ENCODE assay signal across 8 mouse cellular contexts in genomic region chr11:96284041-96284749, GRCm38 (mm10). TPM values are rescaled to one million over a fixed set of nuclear protein-coding genes. Genes with fewer than 3 reads are reported as not detected.
A peak's percentile ranks its signal among the peaks of the same experiment; 100 is the strongest.
DNase-seq lines count a peak whose midpoint lies in the region; ATAC-seq and TF ChIP-seq lines count a peak whose summit lies in the region.

No protein-coding gene starts in this region.

- under 1% methylated on average over 42 of the region's 49 CpGs for WGBS in forebrain, embryonic 16.5 days
- WGBS in midbrain, embryonic 15.5 days, result under 1% methylated on average over 49 of the region's 49 CpGs
- WGBS in cerebellum, adult 2 months, result 2% methylated on average over 49 of the region's 49 CpGs

- peak overlapping the region; percentile 26 for H3K4me3 ChIP-seq in forebrain, embryonic 16.5 days (replicated peaks; ENCODE audit: low read length)
- H3K4me3 ChIP-seq in midbrain, embryonic 15.5 days, result 0 out of 2 replicates have a peak overlapping the region, but pooled peaks have one; percentile 14
- no peak overlapping the region for H3K4me3 ChIP-seq in cerebellum, adult 2 months (replicated peaks; ENCODE audit: insufficient read depth, low read depth, low read length)

- no peak overlapping the region for H3K9ac ChIP-seq in forebrain, embryonic 16.5 days (replicated peaks; ENCODE audit: low read depth, low read length)
- H3K9ac ChIP-seq in midbrain, embryonic 15.5 days, result no peak overlapping the region

- H3K4me2 ChIP-seq in forebrain, embryonic 16.5 days (ENCODE audit: low read length), result peak overlapping the region; percentile 42
- H3K4me2 ChIP-seq in midbrain, embryonic 15.5 days, result peak overlapping the region; percentile 42

- H3K9me3 ChIP-seq in forebrain, embryonic 16.5 days (ENCODE audit: control insufficient read depth, low read length), result no peaks in the 10 kb centered on the region
- H3K9me3 ChIP-seq in midbrain, embryonic 15.5 days, result no peaks in the 10 kb centered on the region

- H3K27ac ChIP-seq in forebrain, embryonic 16.5 days (ENCODE audit: low read length), result no peak overlapping the region
- no peak overlapping the region for H3K27ac ChIP-seq in midbrain, embryonic 15.5 days
- no peak overlapping the region for H3K27ac ChIP-seq in cerebellum, adult 2 months (ENCODE audit: insufficient read depth, low read length)

- no peak for ATAC-seq in forebrain, embryonic 16.5 days
- ATAC-seq in midbrain, embryonic 15.5 days (replicated peaks), result no peak

- H3K36me3 ChIP-seq in forebrain, embryonic 16.5 days (ENCODE audit: control insufficient read depth, insufficient read depth), result no peaks in the 10 kb centered on the region
- no peaks in the 10 kb centered on the region for H3K36me3 ChIP-seq in midbrain, embryonic 15.5 days (replicated peaks)

- TF ChIP-seq POLR2A in cerebellum, adult 2 months (IDR thresholded peaks at IDR 0.05; ENCODE audit: borderline replicate concordance, insufficient read depth, low read length), result no peak

- peak; percentile 78 for DNase-seq in adrenal gland, adult 2 months
- DNase-seq in adrenal gland, adult 8-10 months, result no peak
- peak; percentile 64 for DNase-seq in CD4-positive, CD25-positive, alpha-beta regulatory T cell, adult 2 months (ENCODE audit: low read depth, low spot score)
- DNase-seq in kidney, postnatal 14 days, result peak; percentile 75
- DNase-seq in cerebellum, adult 2 months, result no peak
- no peak for DNase-seq in layer of hippocampus, adult 9-10 months (ENCODE audit: low spot score)

- TF ChIP-seq CTCF in cerebellum, adult 2 months (IDR thresholded peaks at IDR 0.05; ENCODE audit: borderline replicate concordance, insufficient read depth, low read depth, low read length), result no peak

- peaks cover 84% of the 10 kb centered on the region for H3K27me3 ChIP-seq in forebrain, embryonic 16.5 days (replicated peaks; ENCODE audit: control insufficient read depth, insufficient read depth, low read length)
- H3K27me3 ChIP-seq in midbrain, embryonic 15.5 days (replicated peaks), result peaks cover 93% of the 10 kb centered on the region
- peaks cover 29% of the 10 kb centered on the region; the same call in 1 of the 2 replicates for H3K27me3 ChIP-seq in cerebellum, adult 2 months (ENCODE audit: control insufficient read depth, insufficient read depth, low read length)

- H3K4me1 ChIP-seq in forebrain, embryonic 16.5 days (replicated peaks; ENCODE audit: control insufficient read depth, insufficient read depth, low read length), result peaks cover 4% of the 10 kb centered on the region; the same call in 1 of the 2 replicates
- H3K4me1 ChIP-seq in midbrain, embryonic 15.5 days, result peaks cover 6% of the 10 kb centered on the region; the same call in 1 of the 2 replicates
- no peaks in the 10 kb centered on the region for H3K4me1 ChIP-seq in cerebellum, adult 2 months (ENCODE audit: control insufficient read depth, insufficient read depth, low read length)

RNA-seq across cellular contexts. Expression of gene Hoxb7, which starts 2.2 kb away (rescaled TPM):
- 10 to 100 TPM; 46.4 to 46.7 TPM for total RNA-seq in adrenal gland, adult 2 months (2021)
- 48.8 and 55.9 TPM in 2 replicates for polyA plus RNA-seq in adrenal gland, adult 2 months (2012; rRNA removed)
- 10 to 100 TPM; 44.6 to 62.9 (median 53.0) TPM for total RNA-seq in adrenal gland, adult 8-10 months (2022)
- not detected in 2 replicates for polyA plus RNA-seq in forebrain, embryonic 16.5 days (2015; fragmentation: Nextera tagmentation; extraction: Ambion mirVana)
- polyA plus RNA-seq in midbrain, embryonic 15.5 days (2015; fragmentation: Nextera tagmentation; extraction: Ambion mirVana), result not detected in 2 replicates
- 0.11 TPM in 1 of 2 replicates, not detected in the other for polyA plus RNA-seq in cerebellum, adult 2 months (2012; rRNA removed)

RNA-seq across cellular contexts. Expression of gene Hoxb8, which starts 2.5 kb away (rescaled TPM):
- 10 to 100 TPM; 67.3 to 93.9 TPM for total RNA-seq in adrenal gland, adult 2 months (2021)
- polyA plus RNA-seq in adrenal gland, adult 2 months (2012; rRNA removed), result 357 and 428 TPM in 2 replicates
- 10 to 100 TPM; 50.4 to 99.8 (median 83.6) TPM for total RNA-seq in adrenal gland, adult 8-10 months (2022)
- not detected in 2 replicates for polyA plus RNA-seq in forebrain, embryonic 16.5 days (2015; fragmentation: Nextera tagmentation; extraction: Ambion mirVana)
- not detected in 2 replicates for polyA plus RNA-seq in midbrain, embryonic 15.5 days (2015; fragmentation: Nextera tagmentation; extraction: Ambion mirVana)
- polyA plus RNA-seq in cerebellum, adult 2 months (2012; rRNA removed), result 0.11 and 1.0 TPM in 2 replicates

RNA-seq across cellular contexts. Expression of gene Hoxb6, which starts 8.1 kb away (rescaled TPM):
- total RNA-seq in adrenal gland, adult 2 months (2021), result 10 to 100 TPM; 33.0 to 72.2 TPM
- 201 and 210 TPM in 2 replicates for polyA plus RNA-seq in adrenal gland, adult 2 months (2012; rRNA removed)
- total RNA-seq in adrenal gland, adult 8-10 months (2022), result 10 to 100 TPM; 56.4 to 77.8 (median 59.5) TPM
- polyA plus RNA-seq in forebrain, embryonic 16.5 days (2015; fragmentation: Nextera tagmentation; extraction: Ambion mirVana), result not detected in 2 replicates
- polyA plus RNA-seq in midbrain, embryonic 15.5 days (2015; fragmentation: Nextera tagmentation; extraction: Ambion mirVana), result 0.13 and 0.34 TPM in 2 replicates
- polyA plus RNA-seq in cerebellum, adult 2 months (2012; rRNA removed), result 1.5 and 3.2 TPM in 2 replicates

RNA-seq across cellular contexts. Expression of gene Hoxb9, which starts 12.9 kb away (rescaled TPM):
- 100 to 1,000 TPM; 183 to 377 TPM for total RNA-seq in adrenal gland, adult 2 months (2021)
- 156 and 180 TPM in 2 replicates for polyA plus RNA-seq in adrenal gland, adult 2 months (2012; rRNA removed)
- 100 to 1,000 TPM; 157 to 250 (median 226) TPM for total RNA-seq in adrenal gland, adult 8-10 months (2022)
- not detected in 2 replicates for polyA plus RNA-seq in forebrain, embryonic 16.5 days (2015; fragmentation: Nextera tagmentation; extraction: Ambion mirVana)
- not detected in 2 replicates for polyA plus RNA-seq in midbrain, embryonic 15.5 days (2015; fragmentation: Nextera tagmentation; extraction: Ambion mirVana)
- polyA plus RNA-seq in cerebellum, adult 2 months (2012; rRNA removed), result not detected in 2 replicates

RNA-seq across cellular contexts. Expression of gene Hoxb5, which starts 18.9 kb away (rescaled TPM):
- 10 to 100 TPM; 15.2 to 31.6 TPM for total RNA-seq in adrenal gland, adult 2 months (2021)
- polyA plus RNA-seq in adrenal gland, adult 2 months (2012; rRNA removed), result 43.4 and 45.6 TPM in 2 replicates
- total RNA-seq in adrenal gland, adult 8-10 months (2022), result 10 to 100 TPM; 25.2 to 38.3 (median 26.7) TPM
- not detected in 2 replicates for polyA plus RNA-seq in forebrain, embryonic 16.5 days (2015; fragmentation: Nextera tagmentation; extraction: Ambion mirVana)
- 0.09 and 0.70 TPM in 2 replicates for polyA plus RNA-seq in midbrain, embryonic 15.5 days (2015; fragmentation: Nextera tagmentation; extraction: Ambion mirVana)
- polyA plus RNA-seq in cerebellum, adult 2 months (2012; rRNA removed), result 6.8 and 9.3 TPM in 2 replicates

Comparison
In these comparisons a context has a peak if more than half of its experiments do, and no peak if none do; other contexts are left out.
1. DNase-seq: peak in adrenal gland, adult 2 months (single experiment), CD4-positive, CD25-positive, alpha-beta regulatory T cell, adult 2 months (single experiment) and kidney, postnatal 14 days (single experiment); none in adrenal gland, adult 8-10 months (single experiment), cerebellum, adult 2 months (0 of 2) and layer of hippocampus, adult 9-10 months (single experiment).
2. RNA of gene Hoxb7, which starts 2.2 kb away (polyA plus RNA-seq): 48.8 to 55.9 TPM in adrenal gland, adult 2 months; not detected in midbrain, embryonic 15.5 days, 0.11 TPM in cerebellum, adult 2 months and not detected in forebrain, embryonic 16.5 days; every median in the first group is over 10 times any median in the second.
3. RNA of gene Hoxb8, which starts 2.5 kb away (polyA plus RNA-seq): 357 to 428 TPM in adrenal gland, adult 2 months; 0.11 to 1.0 TPM in cerebellum, adult 2 months, not detected in forebrain, embryonic 16.5 days and not detected in midbrain, embryonic 15.5 days; every median in the first group is over 100 times any median in the second.
4. RNA of gene Hoxb6, which starts 8.1 kb away (polyA plus RNA-seq): 201 to 210 TPM in adrenal gland, adult 2 months; 1.5 to 3.2 TPM in cerebellum, adult 2 months, 0.13 to 0.34 TPM in midbrain, embryonic 15.5 days and not detected in forebrain, embryonic 16.5 days; every median in the first group is over 10 times any median in the second.